Comparison of ENCODE assay signal across 8 mouse cellular contexts in the genomic region with DNA sequence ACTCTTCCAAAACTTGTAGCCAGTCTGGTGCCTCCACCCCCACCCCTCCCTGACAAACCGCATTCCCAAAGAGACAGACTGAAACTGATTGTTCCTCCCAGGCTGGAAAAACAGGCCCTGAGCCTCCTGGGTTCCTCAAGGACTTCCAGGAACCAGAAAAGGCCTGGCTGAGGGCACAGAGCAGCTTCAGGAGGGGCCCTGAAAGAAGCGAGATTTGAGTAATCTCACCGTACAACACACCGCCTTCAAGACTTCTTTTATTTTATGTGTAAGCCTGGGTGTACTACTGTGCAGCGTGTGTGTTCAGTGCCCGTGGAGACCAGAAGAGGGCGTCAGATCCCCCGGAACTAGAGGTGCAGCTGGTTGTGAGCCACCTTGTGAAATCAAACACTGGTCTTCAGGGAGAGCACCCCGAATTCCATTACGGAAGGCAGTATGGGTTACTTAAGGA.
A peak's percentile ranks its signal among the peaks of the same experiment; 100 is the strongest.
DNase-seq lines count a peak whose midpoint lies in the region; ATAC-seq and TF ChIP-seq lines count a peak whose summit lies in the region.

No protein-coding gene starts in this region.

- TF ChIP-seq CTCF in bone marrow macrophage, adult 2 months (IDR thresholded peaks at IDR 0.05; ENCODE audit: low read depth, low read length) = peak; percentile 31; the same call in 1 of the 2 replicates
- TF ChIP-seq CTCF in hindbrain, postnatal 0 days (IDR thresholded peaks at IDR 0.05; ENCODE audit: low read depth) = peak; percentile 52

- WGBS in heart, embryonic 11.5 days (ENCODE audit: insufficient replicate concordance) = 72% methylated on average over 10 of the region's 10 CpGs
- WGBS in hindbrain, postnatal 0 days = 65% methylated on average over 10 of the region's 10 CpGs

- no peaks in the 10 kb centered on the region for H3K9me3 ChIP-seq in heart, embryonic 11.5 days (replicated peaks; ENCODE audit: control insufficient read depth, low read length)
- H3K9me3 ChIP-seq in hindbrain, postnatal 0 days (ENCODE audit: low read length) = no peaks in the 10 kb centered on the region

- H3K4me1 ChIP-seq in heart, embryonic 11.5 days (ENCODE audit: control insufficient read depth, insufficient read depth, low read length) = peaks cover 21% of the 10 kb centered on the region
- no peaks in the 10 kb centered on the region for H3K4me1 ChIP-seq in bone marrow macrophage, adult 2 months (ENCODE audit: control insufficient read depth, insufficient read depth, low read length)
- peaks cover 17% of the 10 kb centered on the region for H3K4me1 ChIP-seq in hindbrain, postnatal 0 days (ENCODE audit: insufficient read depth, low read length)

- DNase-seq in heart, postnatal 25 days (ENCODE audit: low spot score) = no peak
- no peak for DNase-seq in hindbrain, postnatal 0 days (ENCODE audit: low spot score)
- DNase-seq in urinary bladder, adult 2 months (ENCODE audit: low spot score) = no peak
- no peak for DNase-seq in cerebellum, adult 11 months
- DNase-seq in layer of hippocampus, postnatal 14 days (ENCODE audit: low spot score in 2 of 2) = no peak

- H3K27ac ChIP-seq in heart, embryonic 11.5 days (ENCODE audit: low read depth, low read length) = peak overlapping the region; percentile 12
- H3K27ac ChIP-seq in bone marrow macrophage, adult 2 months (ENCODE audit: insufficient read depth, low read depth, low read length) = no peak overlapping the region
- peak overlapping the region; percentile 55; the same call in 1 of the 2 replicates for H3K27ac ChIP-seq in hindbrain, postnatal 0 days

- TF ChIP-seq POLR2A in bone marrow macrophage, adult 2 months (IDR thresholded peaks at IDR 0.05; ENCODE audit: borderline replicate concordance, low read depth, low read length) = no peak

- no peaks in the 10 kb centered on the region for H3K36me3 ChIP-seq in heart, embryonic 11.5 days (ENCODE audit: control insufficient read depth, insufficient read depth, low read length)
- no peaks in the 10 kb centered on the region for H3K36me3 ChIP-seq in hindbrain, postnatal 0 days (ENCODE audit: insufficient read depth, low read length)

- H3K27me3 ChIP-seq in heart, embryonic 11.5 days (ENCODE audit: control insufficient read depth, insufficient read depth, low read length) = no peaks in the 10 kb centered on the region
- H3K27me3 ChIP-seq in hindbrain, postnatal 0 days (ENCODE audit: insufficient read depth, low read length) = no peaks in the 10 kb centered on the region

- intact Hi-C loops in heart, postnatal 25 days (cut with DNase I) = no loop called here

- no peak for ATAC-seq in heart, embryonic 11.5 days (replicated peaks; ENCODE audit: insufficient number of reproducible peaks, low FRiP score, low TSS enrichment)
- peak; percentile 36; the same call in 1 of the 2 replicates for ATAC-seq in hindbrain, postnatal 0 days
- peak; percentile 30; the same call in 1 of the 2 replicates for ATAC-seq in megakaryocyte-erythroid progenitor cell, adult 5-6 weeks (replicated peaks; ENCODE audit: low FRiP score, low TSS enrichment, poor library complexity, severe bottlenecking)

- no peak overlapping the region for H3K4me2 ChIP-seq in heart, embryonic 11.5 days
- no peak overlapping the region for H3K4me2 ChIP-seq in hindbrain, postnatal 0 days (ENCODE audit: low read depth, low read length)

- no peak overlapping the region for H3K4me3 ChIP-seq in heart, embryonic 11.5 days (ENCODE audit: low read depth, low read length)
- no peak overlapping the region for H3K4me3 ChIP-seq in bone marrow macrophage, adult 2 months (ENCODE audit: insufficient read depth, low read length)
- no peak overlapping the region for H3K4me3 ChIP-seq in hindbrain, postnatal 0 days (ENCODE audit: low read length)

- H3K9ac ChIP-seq in heart, embryonic 11.5 days (ENCODE audit: low read depth, low read length) = no peak overlapping the region
- no peak overlapping the region for H3K9ac ChIP-seq in hindbrain, postnatal 0 days (replicated peaks; ENCODE audit: low read length)
